Mouse (Mus musculus): ENCODE results near the gene B4galt7. TPM values are rescaled to one million over a fixed set of nuclear protein-coding genes. Genes with fewer than 3 reads are reported as not detected.
A peak's percentile ranks its signal among the peaks of the same experiment; 100 is the strongest.

B4galt7 gene
- total RNA-seq, 2 experiments from 2014 or later = 24.9 to 25.5 TPM

DNA sequence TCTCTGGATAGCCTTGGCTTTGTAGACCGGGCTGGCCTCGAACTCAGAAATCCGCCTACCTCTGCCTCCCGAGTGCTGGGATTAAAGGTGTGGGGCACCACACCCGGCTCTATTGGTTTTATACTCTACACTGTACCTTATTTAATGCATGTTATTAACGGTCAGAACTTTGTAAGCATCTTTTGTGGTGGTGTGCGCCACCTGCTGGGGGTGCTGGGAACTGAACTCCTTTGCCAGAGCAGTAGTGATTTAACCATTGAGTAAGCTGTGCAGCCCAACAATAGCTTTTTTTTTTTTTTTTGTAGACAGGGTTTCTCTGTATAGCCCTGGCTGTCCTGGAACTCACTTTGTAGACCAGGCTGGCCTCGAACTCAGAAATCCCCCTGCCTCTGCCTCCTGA, 40.8 kb downstream of the B4galt7 start:
- intact Hi-C loops (cut with DNase I) = loop anchor here (2.0 kb wide), 1 partner anchor 40 kb away; no protein-coding TSS in a partner anchor
- peak; percentile 44 to 69 for DNase-seq (ENCODE audit: extremely low spot score in 1 of 2, low spot score in 2 of 2)

DNA sequence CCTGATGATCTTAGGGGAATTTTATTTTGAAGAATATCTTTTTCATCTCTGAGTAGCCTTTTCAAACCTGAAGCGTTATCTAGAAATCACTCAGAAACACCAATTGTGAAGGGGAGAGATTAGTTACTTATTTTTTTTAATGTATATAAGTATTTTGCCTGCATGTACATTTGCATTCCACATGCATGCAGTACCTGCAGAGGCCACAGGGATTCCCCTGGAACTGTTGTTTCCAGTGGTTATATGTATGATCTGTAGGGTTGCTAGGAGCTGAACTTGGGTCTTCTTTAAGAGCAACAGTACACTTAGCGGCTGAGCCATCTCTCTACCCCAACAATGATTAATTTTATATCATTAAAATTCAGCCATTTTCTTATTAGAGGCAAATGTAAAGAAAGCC, 44.8 kb downstream of the B4galt7 start:
- intact Hi-C loops (cut with DNase I) = no loop called here
- no peak for DNase-seq (ENCODE audit: extremely low spot score in 1 of 2, low spot score in 2 of 2)

DNA sequence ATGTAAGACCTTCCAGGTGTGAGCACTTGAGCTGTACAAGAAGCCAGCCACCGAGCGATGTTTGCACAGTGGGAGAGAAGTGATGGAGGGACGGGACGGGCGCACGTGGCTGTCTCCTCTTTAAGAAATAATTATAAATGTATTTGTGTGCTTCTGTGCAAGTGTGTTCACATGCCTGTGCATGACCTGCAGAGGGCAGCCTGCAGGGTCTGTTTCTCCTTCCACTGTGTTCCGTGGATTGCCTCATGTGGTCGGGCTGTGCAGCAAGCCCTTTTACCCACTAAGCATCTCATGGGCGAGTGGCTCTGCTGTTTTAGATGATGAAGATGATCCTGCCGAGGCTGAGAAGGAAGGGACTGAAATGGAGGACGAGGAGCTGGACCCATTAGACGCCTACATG, 50.4 kb downstream of the B4galt7 start:
- no peak for DNase-seq (ENCODE audit: extremely low spot score in 1 of 2, low spot score in 2 of 2)
- intact Hi-C loops (cut with DNase I) = no loop called here

DNA sequence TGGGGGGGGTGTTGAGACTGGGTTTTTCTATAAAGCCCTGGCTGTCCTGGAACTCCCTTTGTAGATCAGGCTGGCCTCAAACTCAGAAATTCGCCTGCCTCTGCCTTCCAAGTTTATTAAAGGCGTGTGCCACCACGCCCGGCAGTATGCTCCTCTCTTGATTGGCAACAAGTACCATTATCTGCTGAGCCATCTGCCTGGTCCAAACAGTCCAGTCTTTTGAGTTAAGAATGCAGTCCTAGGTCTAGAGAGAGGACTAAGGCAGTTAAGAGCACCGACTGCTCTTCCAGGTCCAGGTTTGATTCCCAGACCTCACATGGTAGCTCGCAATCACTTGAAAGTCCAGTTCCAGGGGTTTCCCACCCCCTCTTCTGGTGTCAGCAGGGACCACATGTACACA, 51.3 kb downstream of the B4galt7 start:
- intact Hi-C loops (cut with DNase I) = no loop called here
- DNase-seq (ENCODE audit: extremely low spot score in 1 of 2, low spot score in 2 of 2) = no peak

Other genes starting within 250 kb of the B4galt7 start
- 10 to 100 TPM; 38.3 to 42.6 TPM for gene Lman2, start 237.1 kb upstream of the B4galt7 start, total RNA-seq (2021)
- 10 to 100 TPM; 19.3 to 20.6 TPM for gene Rgs14, start 230.2 kb upstream of the B4galt7 start, total RNA-seq (2021)
- gene Slc34a1, start 201.7 kb upstream of the B4galt7 start, total RNA-seq (2021) = not detected
- under 1 TPM; 0.71 to 0.73 TPM for gene Pfn3, start 184.7 kb upstream of the B4galt7 start, total RNA-seq (2021)
- gene F12, start 173.1 kb upstream of the B4galt7 start, total RNA-seq (2021) = under 1 TPM; 0.58 to 0.87 TPM
- gene Grk6, start 154.8 kb upstream of the B4galt7 start, total RNA-seq (2021) = 10 to 100 TPM; 70.6 to 73.0 TPM
- 100 to 1,000 TPM in 1 of 2 experiments, 10 to 100 TPM in 1; 91.9 to 103 TPM for gene Prr7, start 135.6 kb upstream of the B4galt7 start, total RNA-seq (2021)
- 100 to 1,000 TPM; 350 to 366 TPM for gene Dbn1, start 111.8 kb upstream of the B4galt7 start, total RNA-seq (2021)
- gene Pdlim7, start 86.2 kb upstream of the B4galt7 start, total RNA-seq (2021) = 10 to 100 TPM; 60.1 to 61.4 TPM
- gene Dok3, start 70.6 kb upstream of the B4galt7 start, total RNA-seq (2021) = 1 to 10 TPM; 4.3 to 4.5 TPM
- gene Ddx41, start 63.2 kb upstream of the B4galt7 start, total RNA-seq (2021) = 10 to 100 TPM; 42.0 to 43.4 TPM
- 10 to 100 TPM; 65.8 to 67.6 TPM for gene Fam193b, start 28.8 kb upstream of the B4galt7 start, total RNA-seq (2021)
- 100 to 1,000 TPM; 118 to 120 TPM for gene Tmed9, start 26.2 kb upstream of the B4galt7 start, total RNA-seq (2021)
- gene Caml, start 23.1 kb downstream of the B4galt7 start, total RNA-seq (2021) = 10 to 100 TPM; 53.7 to 55.3 TPM
- 10 to 100 TPM; 44.2 to 45.2 TPM for gene Ddx46, start 35.1 kb downstream of the B4galt7 start, total RNA-seq (2021)
- 10 to 100 TPM; 90.4 to 92.0 TPM for gene B230219D22Rik, start 93.2 kb downstream of the B4galt7 start, total RNA-seq (2021)
- 10 to 100 TPM; 62.9 to 68.8 TPM for gene Txndc15, start 114.8 kb downstream of the B4galt7 start, total RNA-seq (2021)
- 10 to 100 TPM; 26.9 to 32.1 TPM for gene Pcbd2, start 127.5 kb downstream of the B4galt7 start, total RNA-seq (2021)
- not detected for gene Catsper3, start 184.7 kb downstream of the B4galt7 start, total RNA-seq (2021)
- gene Pitx1, start 236.3 kb downstream of the B4galt7 start, total RNA-seq (2021) = not detected